Mouse (Mus musculus) monocyte, adult 2 months (primary cell): ENCODE results near the gene Lrrc9.

Source experiments
- DNase-seq, 2 experiments: peaks; one replicate each; pipeline ENCODE4 v3.0.0; 2022; ENCODE audit warnings: low spot score in 2 of 2, low read depth in 1 of 2

The Lrrc9 gene

DNA sequence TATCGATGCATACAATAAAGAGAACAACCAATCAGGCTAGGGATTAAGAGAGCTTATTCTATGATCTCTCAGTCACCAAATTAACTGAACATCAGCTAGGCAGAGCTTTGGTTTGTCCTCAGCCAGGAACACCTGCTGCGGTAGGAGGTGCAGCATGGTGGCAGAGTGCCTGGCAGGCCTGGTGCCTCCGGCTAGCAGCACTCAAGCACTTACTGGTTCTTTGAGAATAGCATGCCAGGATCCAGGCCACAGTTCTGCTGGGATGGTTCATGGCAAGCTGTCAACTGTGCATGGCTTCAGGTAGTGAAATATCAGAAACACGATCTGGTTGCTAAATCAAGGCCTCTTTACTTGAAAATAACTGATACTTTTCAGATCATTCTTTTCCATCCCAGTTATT is 26.1 kb downstream of the Lrrc9 start:
- no peak for DNase-seq

GRCm38 (mm10) chr12:72476773-72477450 is 35.2 kb downstream of the Lrrc9 start:
- no peak for DNase-seq

GRCm38 (mm10) chr12:72482226-72482625 is 40.6 kb downstream of the Lrrc9 start:
- DNase-seq = no peak

- no peak for DNase-seq
Observed at GRCm38 (mm10) chr12:72484872-72485271, 43.2 kb downstream of the Lrrc9 start.

DNA sequence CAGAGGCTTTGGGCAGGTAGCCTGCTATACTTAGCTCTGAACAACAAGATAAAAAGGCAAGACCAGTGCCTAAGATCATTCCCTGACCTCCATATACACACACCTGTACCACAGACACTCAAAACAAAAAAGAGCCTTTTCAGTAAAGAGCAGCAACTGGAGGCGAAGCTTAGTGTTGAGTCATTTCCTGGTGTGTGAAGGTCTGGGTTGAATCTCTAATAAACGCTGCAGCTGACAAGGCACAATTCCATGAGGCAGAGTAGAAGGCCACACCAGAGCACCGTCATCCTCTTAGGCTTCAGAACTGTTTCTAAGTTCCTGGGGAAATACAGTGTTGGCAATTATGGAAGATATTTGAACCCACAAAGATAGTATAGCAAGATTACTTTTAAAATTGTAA is 45.8 kb downstream of the Lrrc9 start:
- DNase-seq = no peak

- no peak for DNase-seq
Observed at GRCm38 (mm10) chr12:72489995-72490394, 48.3 kb downstream of the Lrrc9 start.

GRCm38 (mm10) chr12:72491063-72491719 is 49.5 kb downstream of the Lrrc9 start:
- no peak for DNase-seq

DNA sequence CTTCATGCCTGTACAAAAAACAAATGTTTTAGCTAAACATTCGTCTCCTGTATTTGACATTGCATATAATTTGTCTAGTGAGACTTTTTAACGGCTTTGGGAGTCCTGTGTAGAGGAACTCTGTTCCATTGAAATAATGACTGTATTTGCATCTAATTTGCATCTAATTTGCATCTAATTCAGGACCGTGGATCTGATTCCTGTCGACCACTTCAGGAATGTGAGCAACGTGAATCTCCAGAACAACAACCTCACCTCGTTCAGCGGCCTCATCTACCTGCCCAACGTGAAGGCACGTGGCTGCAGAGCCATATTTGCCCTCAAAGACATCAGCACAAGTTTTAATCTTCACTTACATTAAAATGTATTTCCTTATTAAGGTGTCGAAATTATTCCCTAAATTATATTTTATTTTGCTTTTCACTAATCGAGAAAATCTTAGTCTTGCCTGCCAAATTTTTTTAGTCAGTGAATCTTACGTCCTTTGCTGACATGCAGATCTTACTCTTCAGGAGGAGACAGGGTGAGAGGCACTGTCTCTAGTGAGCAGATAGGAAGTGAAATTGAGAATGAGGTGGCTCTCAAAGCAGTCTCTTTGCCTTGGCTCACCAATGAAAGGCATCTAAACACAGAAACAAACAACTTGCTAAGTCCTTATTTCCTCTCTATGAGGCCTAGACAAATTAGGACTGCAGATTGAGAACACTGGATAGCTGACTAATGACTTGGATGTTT is 55.4 kb downstream of the Lrrc9 start:
- DNase-seq = no peak

- DNase-seq = no peak
Observed at GRCm38 (mm10) chr12:72509606-72510005, 67.9 kb downstream of the Lrrc9 start.

GRCm38 (mm10) chr12:72515446-72515845 is 73.8 kb downstream of the Lrrc9 start:
- DNase-seq = no peak

- no peak for DNase-seq
Observed at GRCm38 (mm10) chr12:72518114-72518728, 76.6 kb downstream of the Lrrc9 start.

DNA sequence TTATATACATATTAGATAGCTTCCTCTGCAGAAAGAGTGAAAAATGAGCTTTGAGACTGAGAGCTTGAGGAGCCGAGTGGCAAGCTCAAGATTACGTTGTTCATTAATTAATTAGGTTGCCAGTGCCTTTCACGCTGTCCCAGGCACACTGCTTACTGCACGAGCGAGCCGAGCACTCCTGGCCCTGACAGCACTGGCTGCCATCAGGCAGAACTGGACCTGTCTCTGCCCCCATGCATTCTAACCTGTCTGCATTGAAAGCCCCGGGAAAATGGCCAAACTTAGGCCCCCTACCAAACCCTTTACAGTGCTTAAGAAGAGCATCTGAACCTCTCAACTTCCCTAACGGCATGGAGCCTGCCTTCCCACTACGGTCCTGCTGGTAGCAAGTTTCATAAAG is 77.7 kb downstream of the Lrrc9 start:
- no peak for DNase-seq

- no peak for DNase-seq
Observed at GRCm38 (mm10) chr12:72519855-72520254, 78.2 kb downstream of the Lrrc9 start.

DNA sequence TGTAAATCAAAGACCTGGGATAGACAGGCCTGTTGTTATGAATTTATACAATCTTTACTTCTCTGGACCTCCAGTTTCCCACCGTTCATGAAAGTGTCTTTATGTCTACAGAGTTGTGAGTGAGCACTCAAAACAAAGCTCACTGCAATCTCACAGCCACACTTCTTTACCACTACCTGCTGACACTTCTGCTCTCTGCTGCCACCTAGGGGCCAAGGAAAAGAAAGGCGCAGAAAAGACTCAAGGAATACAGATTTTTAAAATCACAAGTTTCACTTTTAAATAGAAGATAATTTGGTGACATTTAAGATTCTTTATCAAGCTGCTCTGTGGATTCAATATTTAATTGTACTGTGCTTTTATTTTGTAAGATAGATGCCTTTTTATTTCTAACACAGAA is 79.0 kb downstream of the Lrrc9 start:
- peak in 1 of 2 experiments; percentile 16 for DNase-seq

DNA sequence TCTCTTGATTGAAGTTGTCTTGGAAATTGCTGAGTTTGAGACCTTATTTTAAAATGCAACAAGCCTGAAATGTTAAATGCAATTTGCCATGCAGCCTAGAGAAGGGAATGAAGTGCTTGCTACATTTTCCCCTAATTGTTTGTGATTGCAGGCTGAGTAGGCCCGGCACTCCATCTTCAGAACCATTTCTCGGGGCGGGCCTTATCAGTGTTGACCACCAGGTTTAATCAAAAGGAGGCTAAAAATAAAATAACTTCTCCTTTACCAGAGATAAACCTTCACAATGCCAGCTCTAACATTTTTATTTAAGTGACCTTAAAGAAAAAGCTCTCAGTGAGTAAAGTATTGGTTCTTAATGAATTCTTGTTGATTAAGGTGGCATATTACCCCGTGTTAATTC is 83.9 kb downstream of the Lrrc9 start:
- DNase-seq = no peak

DNA sequence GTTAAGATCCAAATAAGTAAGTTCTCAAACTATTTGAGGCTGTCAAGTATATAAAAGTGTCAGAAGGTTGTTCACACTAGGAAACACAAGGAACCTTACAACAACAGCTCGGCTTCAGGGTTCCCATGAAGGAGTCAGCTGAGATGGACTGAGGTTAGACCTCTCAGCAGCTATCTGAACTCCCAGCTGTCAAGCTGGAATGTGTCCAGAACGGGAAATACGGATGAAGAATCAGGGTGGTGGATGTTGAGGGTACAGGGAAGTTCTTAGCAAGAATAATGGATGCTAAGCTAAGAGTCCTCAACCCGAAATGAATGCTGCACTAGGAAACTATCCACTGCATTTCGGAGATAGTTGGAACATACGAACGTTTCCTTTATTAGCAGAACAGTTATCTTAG is 90.6 kb downstream of the Lrrc9 start:
- no peak for DNase-seq

- no peak for DNase-seq
Observed at GRCm38 (mm10) chr12:72533986-72534385, 92.3 kb downstream of the Lrrc9 start.

- DNase-seq = no peak
Observed at GRCm38 (mm10) chr12:72535599-72535998, 93.9 kb downstream of the Lrrc9 start.

- DNase-seq = peak; percentile 79 to 94
Observed at GRCm38 (mm10) chr12:72536021-72536597, 94.4 kb downstream of the Lrrc9 start, which contains the start of gene Pcnx4. Pcnx4 (plus strand) TSS chr12:72536383.

DNA sequence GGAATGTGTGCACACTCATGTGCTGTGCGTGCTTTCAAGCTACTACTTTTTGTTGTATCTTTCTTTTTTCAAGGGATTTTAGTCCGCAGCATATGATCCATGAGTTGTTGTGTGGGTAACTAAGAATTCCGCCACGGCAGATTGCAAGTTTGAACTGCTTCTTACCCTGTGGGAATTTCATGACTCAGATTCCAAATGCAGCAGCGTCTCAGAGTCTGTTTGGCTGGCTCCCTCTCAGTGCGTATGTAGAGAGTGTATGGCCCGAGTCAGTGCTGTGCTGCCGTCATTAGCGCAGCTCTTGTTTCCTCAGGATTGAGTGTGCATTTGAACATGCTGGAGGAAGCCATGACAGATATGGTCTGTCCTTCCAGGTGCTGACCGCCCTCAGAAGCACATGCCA is 96.9 kb downstream of the Lrrc9 start:
- DNase-seq = no peak

DNA sequence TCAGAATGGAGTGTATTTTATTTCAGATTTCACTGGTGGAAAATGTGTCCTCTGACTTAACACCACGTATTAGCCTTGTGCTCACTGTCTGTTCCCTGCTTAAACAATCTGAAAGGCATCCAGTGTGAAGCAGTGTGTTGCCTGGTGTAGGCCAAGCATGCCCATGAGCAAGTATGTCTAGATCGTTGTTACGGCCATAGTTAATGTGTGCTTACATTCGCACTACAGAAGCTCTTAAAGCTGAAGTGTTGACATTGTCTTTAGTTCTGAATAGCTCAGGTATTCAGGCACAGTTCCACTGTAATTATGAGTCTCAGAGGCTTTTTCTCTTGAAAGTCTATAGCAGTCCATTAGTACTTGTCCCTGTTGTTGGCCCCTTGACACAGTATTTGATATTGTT is 112.7 kb downstream of the Lrrc9 start:
- DNase-seq = no peak
